Mouse (Mus musculus): ENCODE measurements around the gene Krba1.

- TF ChIP-seq CTCF (IDR thresholded peaks at IDR 0.05; ENCODE audit: borderline replicate concordance, extremely low read depth, insufficient read depth, insufficient read length), result no peak
- TF ChIP-seq POLR2A (IDR thresholded peaks at IDR 0.05; ENCODE audit: borderline replicate concordance, extremely low read depth, insufficient read depth, insufficient read length, poor library complexity, severe bottlenecking), result no peak
These were observed 51.5 kb downstream of the Krba1 start for GRCm38 (mm10) chr6:48446896-48447295.
